Mouse (Mus musculus): ENCODE data around the gene Mfsd11.

Mfsd11 gene

DNA sequence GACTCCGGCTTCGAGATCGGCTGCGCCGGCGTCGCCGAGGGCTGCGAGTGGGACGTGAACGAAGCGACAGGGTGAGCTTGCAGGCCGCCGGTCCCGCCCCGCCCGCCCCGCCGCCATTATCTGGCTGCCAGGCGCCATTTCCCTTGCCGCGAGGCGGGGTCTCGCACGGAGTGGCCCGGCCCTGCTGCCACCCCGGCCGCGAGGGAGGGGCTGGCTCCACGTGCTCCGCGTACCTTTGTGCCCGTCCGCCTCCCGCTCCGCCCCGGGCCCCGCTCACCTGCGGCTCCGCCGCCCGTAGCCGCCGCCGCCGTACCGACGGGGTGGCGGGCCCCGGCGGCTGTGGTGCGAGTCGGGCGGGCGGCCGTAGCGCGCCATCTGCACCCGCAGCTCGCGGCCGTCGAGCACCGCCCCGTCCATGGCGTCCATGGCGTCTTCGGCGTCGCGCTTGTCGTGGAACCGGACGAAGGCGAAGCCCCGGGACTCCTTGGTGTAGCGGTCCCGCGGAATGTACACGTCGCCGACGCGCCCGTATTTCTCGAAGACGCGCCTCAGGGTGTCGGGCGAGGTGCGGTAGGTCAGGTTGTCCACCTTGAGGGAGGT lies at the start of gene Mfsd11:
TSS of gene Mfsd11 (plus strand) at position 150 of the 600 bp plus-strand sequence.
- peak; percentile 79 for DNase-seq

DNA sequence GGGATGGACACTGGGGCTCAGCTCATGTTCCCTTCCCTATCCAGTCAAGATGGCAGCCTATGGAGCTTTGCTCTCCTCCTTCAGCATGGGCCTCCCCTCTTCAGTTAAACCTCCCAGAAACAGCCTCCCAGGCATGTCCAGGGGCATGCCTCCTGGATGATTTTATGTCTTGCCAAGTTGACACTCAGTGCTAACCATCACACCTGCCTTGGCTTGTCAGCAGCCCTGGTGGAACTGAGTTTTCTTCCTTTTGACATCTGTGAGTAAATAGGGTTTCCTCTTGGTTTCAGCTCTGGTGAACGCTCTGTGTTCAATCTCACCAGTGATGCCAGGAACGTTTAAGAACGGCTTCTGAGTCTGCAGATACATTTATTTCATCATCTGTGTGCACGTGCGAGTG lies 49.5 kb upstream of the Mfsd11 start:
- DNase-seq = no peak

DNA sequence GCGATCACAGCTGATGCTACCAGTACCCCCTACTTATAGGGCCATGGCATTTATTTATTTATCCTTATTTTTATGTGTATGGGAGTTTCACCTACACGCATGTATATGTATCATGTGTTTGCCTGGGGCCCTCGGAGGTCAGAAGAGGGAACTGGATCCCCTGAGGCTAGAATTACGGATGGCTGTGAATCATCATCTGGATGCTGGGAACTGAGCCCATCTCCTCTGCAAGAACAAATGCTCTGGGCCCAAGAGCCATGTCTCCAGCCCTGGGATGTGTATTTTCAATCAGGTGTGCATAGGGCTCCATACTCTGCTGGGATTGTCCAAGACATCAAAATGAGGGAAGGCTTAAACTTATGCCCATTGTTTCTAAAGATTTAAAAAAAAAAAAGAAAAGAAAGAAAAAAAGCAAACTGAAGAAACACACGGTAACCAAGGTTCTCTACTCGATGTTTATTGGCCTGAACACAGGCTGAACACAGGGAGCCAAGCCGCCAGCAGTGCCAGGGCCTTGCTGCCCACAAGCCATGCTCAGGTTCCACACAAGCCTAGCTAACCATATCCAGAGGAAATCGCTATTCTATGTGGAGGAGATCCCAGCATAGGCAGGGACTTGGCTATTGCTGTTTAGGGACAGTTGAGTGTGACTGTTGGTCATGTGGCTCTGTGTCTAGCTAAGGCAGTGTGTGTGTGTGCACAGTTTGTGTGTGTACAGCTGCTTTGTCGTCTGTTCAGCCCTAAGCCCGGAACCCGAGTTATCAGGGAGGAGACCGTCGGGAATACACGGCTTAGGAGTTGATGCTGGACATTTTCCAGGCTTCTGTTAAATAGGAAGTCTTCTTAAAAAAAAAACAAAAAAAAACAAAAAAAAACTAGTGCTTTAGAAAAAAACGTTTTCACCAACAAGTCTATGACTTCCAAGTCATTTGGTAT lies 45.8 kb upstream of the Mfsd11 start:
- no peak for DNase-seq

DNA sequence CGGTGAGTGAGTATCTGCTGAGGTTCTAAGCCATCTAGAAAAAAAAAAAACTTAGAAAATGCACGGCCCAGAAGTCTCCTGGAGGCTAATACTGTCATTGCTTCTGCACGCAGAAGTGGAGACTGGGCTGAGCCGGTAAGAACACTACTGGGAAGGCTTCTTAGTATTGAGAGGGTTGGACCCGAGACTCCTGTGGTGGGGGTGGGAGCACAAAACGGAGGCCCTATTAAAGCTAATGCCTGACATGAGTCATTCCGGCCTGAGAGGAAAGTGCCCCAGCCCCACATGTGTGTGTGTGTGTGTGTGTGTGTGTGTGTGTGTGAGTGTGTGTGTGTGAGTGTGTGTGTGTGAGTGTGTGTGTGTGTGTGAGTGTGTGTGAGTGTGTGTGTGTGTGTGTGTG lies 45.1 kb upstream of the Mfsd11 start:
- DNase-seq = no peak

DNA sequence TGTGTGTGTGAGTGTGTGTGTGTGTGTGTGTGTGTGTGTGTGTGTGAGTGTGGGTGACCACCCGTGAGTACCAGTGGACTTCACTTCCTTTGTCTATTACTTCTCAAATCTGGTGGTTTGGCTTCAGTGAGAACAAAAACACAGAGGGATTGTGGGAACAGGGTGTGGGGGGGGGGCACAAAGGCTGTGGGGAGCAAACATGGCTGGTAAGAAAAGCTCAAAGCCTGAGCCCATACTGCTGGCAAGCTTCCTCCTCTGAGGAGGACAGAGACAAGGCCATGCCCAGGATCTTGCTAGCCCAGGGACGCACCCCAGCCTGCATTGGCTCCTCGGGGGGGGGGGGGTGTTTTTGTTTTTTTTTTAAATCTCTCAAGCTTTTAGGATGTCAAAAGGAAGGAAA lies 44.7 kb upstream of the Mfsd11 start:
- no peak for DNase-seq

DNA sequence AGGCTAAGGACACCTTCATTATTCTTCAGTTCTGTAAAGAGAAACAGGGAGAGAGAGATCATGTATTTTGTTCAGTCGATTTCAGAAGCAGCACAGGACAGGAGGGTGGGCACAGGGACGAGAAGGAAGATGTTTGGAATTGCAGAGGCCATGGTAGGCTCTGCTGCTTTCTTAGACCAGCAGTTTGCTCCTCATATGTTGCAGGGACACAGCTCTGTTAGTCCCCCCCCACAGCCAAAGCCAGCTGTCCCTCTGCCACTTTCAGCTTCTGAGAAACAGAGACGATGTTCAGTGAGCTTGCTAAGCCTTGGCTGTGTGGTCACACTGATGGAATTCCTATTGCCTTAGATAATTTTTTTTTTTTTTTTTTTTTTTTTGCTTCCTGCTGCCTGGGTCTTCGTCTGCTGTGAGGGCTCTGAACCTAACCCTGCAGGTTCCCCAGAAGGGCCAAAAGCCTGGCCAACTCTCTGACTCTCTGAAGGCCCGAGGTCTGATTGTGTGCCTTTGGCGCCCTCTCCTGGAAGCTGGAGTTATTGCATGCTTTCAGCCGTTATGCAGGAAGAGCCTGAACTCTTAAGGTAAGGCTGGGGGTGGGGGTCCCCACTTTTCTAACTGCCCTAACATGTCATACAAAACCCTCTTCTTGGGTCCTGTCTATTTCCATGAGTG lies 44.2 kb upstream of the Mfsd11 start:
- DNase-seq = peak; percentile 78

DNA sequence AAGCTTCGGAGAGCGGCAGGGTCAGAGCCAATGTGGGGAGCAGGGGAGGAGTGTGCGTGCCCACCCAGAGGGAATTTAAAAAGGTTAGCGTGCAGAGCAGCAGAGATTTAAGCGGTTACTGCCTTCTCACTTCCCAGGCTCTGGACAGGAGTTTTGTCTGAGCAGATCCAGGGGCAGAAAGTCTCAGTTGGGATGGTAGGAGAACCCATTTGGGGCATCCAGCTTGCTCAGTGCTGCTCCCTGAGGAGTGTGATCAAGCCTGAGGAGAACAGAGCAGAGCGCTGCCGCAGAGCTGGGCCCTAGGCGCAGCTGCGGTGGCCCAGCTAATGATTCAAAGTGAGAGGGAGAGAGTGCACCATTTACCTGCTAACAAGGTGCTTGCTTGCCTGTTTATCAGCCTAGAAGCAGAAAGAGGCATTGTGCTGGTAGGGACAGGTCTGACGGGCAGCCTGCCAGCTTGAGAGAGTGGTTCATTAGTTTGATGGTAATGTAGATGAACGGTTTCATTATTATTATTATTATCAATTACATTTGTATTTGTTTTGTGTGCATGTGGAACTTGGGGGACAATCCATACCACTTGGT lies 43.3 kb upstream of the Mfsd11 start:
- DNase-seq = no peak

DNA sequence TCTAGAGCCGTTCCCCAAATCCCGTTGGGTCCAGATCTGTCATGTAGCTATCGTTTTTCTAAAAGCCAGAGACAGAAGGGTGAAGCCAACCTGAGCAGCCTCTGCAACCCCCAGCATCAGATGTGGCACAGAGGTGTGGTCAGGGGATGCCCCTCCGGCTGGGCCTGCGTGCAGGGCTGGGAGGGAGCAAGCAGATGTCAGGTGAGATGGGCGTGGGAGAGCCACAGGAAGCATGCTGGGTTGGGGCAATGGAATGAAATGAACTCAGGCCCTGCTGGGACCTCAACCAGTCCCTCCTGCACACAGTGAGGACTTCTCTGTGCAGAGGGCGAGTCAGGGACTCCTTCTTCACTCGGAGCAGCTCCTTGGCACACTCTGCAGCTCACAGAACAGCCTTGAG lies 42.7 kb upstream of the Mfsd11 start:
- DNase-seq = no peak

DNA sequence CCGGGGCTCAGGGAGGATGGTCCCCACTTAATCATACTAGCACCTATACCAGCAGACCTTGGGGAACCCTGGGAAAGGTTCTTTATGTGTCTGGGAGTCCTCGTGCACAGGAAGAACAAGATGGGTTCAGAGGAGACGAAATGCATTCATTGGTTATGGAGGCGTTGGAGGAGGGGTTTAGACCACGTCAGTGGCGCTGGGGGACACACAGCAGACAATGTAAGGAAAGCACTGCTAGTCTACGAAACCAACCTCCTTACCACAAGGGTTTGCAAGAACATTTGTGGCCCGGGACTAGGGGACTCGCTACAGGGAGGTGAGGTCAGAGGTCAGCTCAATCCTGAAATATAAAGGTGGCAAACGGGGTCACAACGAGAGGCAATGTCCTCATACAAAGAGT lies 41.7 kb upstream of the Mfsd11 start:
- no peak for DNase-seq

DNA sequence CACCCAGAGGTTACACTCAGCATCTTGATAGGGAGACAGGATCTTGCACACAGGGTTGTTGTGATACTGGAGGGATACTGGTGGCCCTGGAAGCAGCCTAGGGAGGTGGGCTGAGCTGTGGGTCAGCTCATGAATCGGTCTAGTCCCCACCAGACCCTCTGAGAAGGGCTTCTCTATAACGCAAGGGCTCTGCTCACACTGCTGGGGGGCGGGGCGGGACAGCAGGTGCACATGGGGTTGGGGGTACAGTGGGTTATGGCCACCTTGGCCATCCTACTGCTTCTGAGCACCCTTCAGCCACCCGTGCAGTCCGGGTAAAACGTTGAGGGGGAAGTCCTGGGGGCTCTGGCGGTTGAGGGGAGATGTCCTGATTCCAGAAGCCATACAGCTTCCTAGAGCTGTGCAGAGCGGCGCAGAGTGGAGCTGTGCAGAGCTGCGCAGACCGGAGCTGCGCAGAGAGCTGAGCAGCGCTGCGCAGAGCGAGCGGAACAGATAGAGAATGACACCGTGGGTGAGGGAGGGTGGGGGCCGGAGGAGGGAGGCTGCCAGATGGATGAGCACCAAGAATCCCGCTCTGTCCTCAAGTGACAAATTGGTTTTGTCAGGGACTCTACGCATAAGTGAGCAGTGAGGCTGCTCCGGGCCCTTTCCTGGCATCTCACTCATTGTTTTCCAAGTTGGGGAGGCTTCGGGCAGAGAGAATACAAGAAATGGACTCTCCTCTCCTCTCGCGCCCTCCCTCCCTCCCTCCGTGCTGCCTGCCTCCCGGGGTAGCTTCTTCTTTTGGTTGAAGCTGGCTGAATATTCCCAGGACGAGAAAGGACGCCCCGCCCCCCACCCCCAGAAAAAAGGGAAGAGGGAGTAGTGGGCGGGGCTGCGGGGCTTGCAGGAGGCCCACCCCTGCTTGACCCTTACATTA lies 41.0 kb upstream of the Mfsd11 start:
- peak; percentile 75 for DNase-seq

DNA sequence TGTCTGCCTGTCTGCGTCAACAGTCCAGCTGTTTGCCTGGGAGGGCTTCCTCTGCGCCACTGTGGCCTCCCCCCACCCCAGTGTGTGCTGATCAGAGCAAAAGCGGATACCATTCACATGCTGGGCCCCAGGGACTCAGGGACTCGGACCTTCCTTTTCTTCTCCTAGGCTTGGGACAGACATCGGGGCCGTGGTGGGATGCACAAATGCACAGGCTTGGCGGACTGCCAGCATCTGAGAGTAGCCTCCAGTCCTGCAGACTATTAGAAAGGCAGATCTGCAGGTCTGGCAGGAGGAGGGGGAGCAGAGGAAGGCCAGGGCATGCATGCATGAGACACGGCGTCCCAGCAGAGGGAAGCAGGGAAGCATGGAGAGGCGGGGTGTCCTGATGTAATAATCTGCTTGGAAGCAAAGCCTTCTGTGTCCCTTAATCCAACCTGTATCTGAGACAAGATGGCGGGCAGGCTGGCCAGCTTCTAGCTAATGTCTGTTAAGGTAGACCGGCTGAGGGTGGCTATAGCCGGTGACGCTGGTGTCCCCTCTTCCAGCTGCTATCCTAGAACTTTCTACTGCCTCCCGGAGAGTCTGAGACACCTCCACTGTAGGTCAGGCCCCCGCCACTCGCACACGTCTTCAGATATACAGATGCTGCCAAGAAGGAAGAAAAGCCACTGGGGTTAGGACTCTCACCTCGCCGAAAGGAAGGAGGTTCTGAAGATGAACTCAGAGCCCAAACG lies 39.3 kb upstream of the Mfsd11 start:
- DNase-seq = peak; percentile 40

DNA sequence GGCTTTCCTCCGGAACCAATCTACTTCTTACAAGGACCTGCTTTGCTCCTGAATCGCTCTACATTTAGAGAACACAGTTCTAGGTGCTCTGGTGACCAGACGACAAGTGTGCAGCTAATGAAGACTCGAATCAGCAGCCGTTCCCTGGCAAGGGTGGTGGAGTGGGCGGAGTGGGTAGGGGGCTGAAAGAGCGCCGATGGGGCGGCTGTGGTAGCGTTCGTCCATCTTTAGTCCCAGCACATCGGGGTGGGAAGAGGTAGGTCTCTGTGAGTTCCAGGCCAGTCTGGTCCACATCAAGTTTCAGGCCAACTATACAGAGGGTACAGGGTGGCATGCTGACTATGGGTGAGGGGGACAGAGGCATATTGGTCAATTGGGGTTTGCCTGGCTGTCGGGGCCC lies 38.6 kb upstream of the Mfsd11 start:
- no peak for DNase-seq

DNA sequence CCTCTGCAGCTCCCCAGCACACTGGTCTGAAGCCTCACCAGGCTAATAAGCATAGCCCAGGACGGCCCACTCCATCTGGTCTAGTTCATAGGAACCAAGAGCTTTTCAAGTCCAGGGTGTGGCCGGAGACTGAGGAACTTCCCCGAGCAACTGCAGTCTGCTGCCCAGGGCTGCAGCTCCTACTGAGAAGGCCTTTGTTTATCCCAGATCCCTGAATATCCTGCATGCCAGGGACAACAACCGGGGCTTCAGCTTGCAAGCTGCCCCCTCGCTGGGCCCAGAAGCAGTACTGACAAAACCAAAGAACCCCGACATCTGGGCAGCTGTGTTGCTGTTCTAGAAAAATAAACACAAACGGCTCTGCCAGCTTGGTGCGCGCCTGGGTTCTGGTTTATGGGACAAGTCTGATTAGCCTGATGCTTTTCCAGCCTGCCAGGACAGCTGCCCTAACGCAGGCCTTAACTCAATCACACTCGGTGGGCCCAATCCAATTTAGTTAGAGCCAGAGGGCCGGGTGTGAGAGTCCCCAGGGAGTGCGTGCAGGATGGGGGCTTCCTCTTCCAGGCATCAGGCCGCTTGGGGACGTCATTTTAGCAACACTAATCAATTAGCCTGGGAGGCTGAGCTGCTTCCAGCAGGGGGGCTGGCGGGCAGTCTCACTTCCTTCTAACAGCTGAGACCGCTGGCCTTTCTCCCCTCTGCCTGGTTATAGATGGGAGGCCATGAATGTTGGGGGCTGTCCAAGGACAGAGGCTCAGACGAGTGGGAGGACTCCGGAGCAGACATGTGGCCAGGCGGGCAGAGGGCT lies 38.0 kb upstream of the Mfsd11 start:
- peak; percentile 26 for DNase-seq

DNA sequence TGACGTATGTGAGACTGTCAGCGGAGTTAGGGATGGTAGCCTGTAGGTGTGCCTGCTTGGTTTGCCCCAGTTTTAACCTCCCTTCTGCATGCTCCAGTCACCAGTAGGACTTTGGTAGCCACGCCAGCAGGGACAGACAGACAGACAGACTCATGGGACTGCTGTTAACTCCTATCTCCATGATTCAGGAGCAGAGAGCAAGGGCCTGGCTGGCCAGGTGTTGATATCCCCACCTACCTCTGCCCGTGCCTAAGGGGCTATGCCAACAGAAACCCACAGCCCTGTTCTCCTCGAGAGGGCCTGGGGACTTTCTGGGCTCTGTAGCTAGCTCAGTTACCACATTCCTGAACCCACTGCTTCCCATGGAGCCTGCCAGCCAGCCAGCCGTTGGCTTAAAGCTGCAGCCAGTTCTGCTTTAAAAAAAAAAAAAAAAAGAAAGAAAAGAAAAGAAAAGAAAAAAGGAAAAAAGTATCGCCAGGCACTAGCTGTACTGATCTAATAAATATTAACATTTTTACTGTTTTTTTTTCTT lies 37.3 kb upstream of the Mfsd11 start:
- no peak for DNase-seq

DNA sequence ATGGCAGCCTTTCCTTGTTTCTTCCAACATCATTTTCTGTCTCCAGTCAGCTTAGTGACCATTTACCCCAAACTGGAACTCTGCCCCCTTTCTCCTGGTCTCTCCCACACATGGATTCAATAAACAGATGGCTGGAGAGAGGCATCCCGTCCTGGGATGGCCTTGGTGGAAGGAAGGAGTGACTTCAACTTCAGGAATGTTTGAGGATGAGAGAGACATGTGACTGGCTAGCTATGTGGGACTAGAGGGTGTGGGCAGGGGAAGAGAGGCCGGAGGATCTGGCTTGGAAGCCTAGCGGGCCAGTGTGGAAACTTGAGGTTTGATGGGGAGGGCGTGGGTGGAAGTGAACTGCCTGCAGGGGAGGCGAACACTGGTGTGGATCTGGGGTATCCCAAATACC lies 35.5 kb upstream of the Mfsd11 start:
- no peak for DNase-seq

DNA sequence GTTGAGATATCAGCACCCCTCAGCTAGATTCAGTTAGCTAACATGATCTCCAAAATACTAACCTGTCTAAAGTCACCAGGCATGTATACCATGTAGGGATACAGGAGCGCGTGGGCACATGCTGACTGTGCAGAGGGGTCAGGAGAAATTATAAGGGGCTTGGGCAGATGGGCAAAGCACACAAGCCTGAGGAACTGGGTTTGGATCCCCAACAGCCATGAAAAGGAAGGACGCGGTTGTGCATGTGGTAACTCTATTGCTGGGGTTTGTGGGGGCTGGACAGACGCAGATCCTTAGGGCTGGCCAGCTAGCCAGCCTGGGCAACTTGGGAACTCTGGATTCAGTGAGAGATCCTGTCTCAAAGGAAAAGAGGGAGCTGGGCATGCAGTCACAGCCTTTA lies 34.7 kb upstream of the Mfsd11 start:
- DNase-seq = no peak

DNA sequence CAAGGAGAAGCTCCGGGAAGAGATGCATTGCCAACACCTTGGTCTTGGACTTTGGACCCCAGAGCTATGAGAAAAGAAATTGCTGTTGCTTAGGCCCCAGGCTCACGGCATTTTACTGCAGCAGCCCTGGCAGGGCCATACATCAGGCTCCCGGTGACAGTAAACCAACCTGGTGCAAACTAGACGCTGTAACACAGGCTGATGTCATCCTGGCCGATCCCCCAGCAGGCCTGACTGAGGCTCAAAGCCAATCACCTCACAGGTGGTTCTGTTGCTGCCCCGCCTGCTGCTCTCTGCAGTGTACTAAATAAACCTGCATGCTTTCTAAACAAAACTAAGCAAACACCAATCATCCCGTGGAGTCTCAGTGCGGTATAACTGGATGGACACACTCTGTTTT lies 33.5 kb upstream of the Mfsd11 start:
- DNase-seq = no peak

DNA sequence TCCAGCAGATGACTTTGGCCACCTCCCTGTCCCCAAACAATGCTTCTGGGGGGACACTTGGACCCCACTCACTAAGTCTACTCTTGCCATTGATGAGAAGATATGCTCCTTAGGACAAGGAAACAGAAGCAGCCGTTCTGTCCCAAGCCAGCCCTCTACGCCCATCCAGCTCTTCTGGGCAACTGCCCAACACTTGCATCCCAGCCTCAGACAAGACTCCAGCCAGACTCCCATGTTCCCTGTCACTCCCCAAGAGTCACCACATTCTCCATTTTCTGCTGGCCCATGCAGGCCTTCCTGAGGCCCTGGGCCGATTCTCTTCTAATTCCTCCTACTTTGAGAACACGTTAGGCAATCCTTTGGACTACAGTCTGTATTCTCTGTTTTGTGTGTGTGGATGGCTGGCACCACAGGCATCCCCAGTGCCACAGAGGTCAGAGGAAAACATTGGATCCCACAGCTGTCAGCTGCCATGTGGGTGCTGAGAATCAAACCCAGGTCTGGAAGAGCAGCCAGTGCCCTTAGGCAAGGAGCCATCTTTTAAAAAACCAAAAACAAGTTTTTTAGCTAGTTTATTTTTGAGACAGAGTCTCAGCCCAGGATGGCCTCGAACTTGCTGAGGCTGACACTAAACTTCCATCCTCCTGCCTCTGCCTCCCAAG lies 32.2 kb upstream of the Mfsd11 start:
- no peak for DNase-seq

DNA sequence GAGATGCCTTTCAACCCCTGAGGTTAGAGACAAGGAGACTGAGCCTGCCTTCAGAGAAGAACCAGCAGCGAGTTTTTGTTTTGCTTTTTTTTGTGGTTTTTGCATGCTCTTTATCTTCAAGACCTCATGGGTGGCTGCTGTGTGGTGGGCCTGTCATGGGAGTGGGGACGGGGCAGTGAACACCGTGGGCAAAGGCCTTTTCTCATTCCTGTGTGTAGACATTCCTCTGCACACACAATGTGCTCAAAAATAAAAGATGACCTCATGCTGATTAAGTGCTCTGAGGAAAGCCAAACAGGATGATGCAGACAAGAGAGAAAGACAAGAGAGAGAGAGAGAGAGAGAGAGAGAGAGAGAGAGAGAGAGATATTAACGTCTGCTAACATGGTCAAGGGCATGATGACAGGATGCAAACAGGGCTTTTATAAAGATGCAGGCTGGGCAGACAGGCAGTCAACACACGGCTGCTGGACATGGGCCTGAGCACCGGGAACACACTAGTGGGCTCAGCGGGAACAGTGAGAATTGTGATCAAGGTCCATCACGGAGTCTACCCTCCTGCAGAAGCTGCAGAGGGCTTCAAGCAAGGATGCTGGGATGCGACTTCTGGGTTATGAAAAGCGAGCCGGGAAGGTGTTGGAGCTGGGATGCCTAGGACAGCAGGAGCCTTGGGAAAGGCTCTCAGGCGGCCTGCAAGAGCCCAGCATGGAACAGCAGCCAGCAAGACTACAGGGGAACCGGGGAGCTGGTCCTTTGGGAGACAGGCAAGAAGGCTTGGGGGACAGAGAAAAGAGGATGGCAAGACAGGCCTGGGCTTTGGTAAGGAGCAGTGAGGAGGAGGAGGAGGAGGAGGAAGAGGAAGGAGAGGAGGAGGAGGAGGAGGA lies 30.9 kb upstream of the Mfsd11 start:
- DNase-seq = no peak

Data from right cerebral cortex, postnatal 14 days (tissue).